Mouse (Mus musculus) embryonic facial prominence, embryonic 14.5 days (tissue): Measurements from ENCODE around the gene Pcnx2. TPM values are rescaled to one million over a fixed set of nuclear protein-coding genes. Genes with fewer than 3 reads are reported as not detected.
A peak's percentile ranks its signal among the peaks of the same experiment; 100 is the strongest.

Source experiments
- ATAC-seq: fragments of 200-750 bp; cut with Nextera tagmentation; 2 replicates; pipeline ENCODE4 v1.8.0; 2017; ENCODE audit warnings: low read depth, moderate number of reproducible peaks, moderate TSS enrichment
- DNase-seq: peaks from one replicate; pipeline ENCODE4 v3.0.0-alpha.2; 2015; ENCODE audit warnings: low spot score
- H3K27ac ChIP-seq: fragments of 300-500 bp; sonication (generic); replicated peaks from 2 replicates; pipeline ENCODE4 v1.5.1; 2014; ENCODE audit warnings: low read depth, mild to moderate bottlenecking, low read length, moderate library complexity
- H3K27me3 ChIP-seq: fragments of 300-500 bp; sonication (generic); replicated peaks from 2 replicates; pipeline ENCODE4 v1.6.1; 2014; ENCODE audit warnings: low read length; ENCODE audit not compliant: control insufficient read depth, insufficient read depth
- H3K36me3 ChIP-seq: fragments of 300-500 bp; sonication (generic); 2 replicates; pipeline ENCODE4 v1.6.1; 2014; ENCODE audit warnings: low read length, mixed read lengths; ENCODE audit not compliant: control insufficient read depth, insufficient read depth
- H3K4me1 ChIP-seq: fragments of 300-500 bp; sonication (generic); 2 replicates; pipeline ENCODE4 v1.6.1; 2014; ENCODE audit warnings: antibody characterized with exemption, low read length; ENCODE audit not compliant: control insufficient read depth, insufficient read depth
- H3K4me2 ChIP-seq: fragments of 300-500 bp; sonication (generic); 2 replicates; pipeline ENCODE4 v1.6.1; 2014; ENCODE audit warnings: low read depth, mild to moderate bottlenecking, low read length, moderate library complexity, mixed read lengths
- H3K4me3 ChIP-seq: fragments of 300-500 bp; sonication (generic); 2 replicates; pipeline ENCODE4 v1.5.1; 2014; ENCODE audit warnings: low read depth, mild to moderate bottlenecking, low read length
- H3K9ac ChIP-seq: fragments of 300-500 bp; sonication (generic); 2 replicates; pipeline ENCODE4 v1.6.1; 2014; ENCODE audit warnings: low read depth, mild to moderate bottlenecking, low read length, moderate library complexity, mixed read lengths
- H3K9me3 ChIP-seq: fragments of 300-500 bp; sonication (generic); 2 replicates; pipeline ENCODE4 v1.6.1; 2016; ENCODE audit warnings: low read length; ENCODE audit not compliant: control insufficient read depth
- WGBS: fragments of 180-500 bp; shearing (Covaris S2); extraction: QIAGEN DNeasy Blood & Tissue Kit; methylation state at CpG from one replicate; pipeline ENCODE4 v1.1.7; 2014; 5-methylcytosine and 5-hydroxymethylcytosine counted together
- polyA plus RNA-seq: library from polyadenylated mRNA; unstranded; fragments of >200 nt; fragmentation: Nextera tagmentation; extraction: Ambion mirVana; gene quantifications from 2 replicates; pipeline ENCODE4 v1.2.1, GENCODE M21; 2014

Pcnx2 gene
- polyA plus RNA-seq, 1 experiment from 2014 or later = 0.60 TPM

DNA sequence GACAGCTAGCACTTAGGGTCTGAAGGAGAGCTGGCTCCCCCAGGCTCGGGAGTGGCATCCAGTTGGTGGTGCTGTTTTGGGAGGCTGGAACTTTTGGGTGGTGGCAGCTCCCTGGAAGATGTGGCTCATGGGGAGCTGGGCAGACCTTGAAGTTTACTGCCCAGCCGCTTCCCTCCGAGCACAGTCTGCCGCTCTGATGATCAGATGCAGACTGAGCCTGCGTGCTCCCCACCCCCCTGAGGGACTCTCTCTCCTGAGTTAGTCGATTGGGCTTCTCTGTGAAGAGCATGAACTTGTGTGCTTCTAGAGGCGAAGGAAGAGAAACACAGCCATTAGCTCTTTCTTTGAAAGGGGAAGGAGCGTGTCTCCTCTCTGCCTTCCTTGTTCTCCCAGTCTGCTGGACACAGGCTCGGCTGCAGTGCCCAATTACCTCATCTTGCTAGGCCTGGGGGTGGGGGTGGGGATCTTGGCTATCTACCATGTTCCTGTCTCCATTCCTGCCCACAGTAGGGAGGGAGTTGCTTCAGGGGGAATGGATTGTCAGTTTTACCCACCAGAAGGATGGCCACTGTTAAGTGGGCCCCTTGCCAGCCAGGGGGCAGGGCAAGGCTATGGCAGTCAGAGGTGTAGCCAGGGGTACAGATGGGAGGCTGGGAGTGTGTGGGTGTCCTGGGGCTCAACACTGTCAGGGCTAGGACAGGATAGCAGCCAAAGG lies 141.6 kb downstream of the Pcnx2 start:
- H3K9me3 ChIP-seq = no peaks in the 10 kb centered on the region
- peak overlapping the region; percentile 25; the same call in 1 of the 2 replicates for H3K9ac ChIP-seq
- WGBS = 42% methylated on average over 9 of the region's 9 CpGs
- peaks cover 14% of the 10 kb centered on the region for H3K4me1 ChIP-seq
- DNase-seq = no peak
- H3K27me3 ChIP-seq = no peaks in the 10 kb centered on the region
- H3K36me3 ChIP-seq = no peaks in the 10 kb centered on the region
- no peak for ATAC-seq
- no peak overlapping the region for H3K4me3 ChIP-seq
- no peak overlapping the region for H3K4me2 ChIP-seq
- no peak overlapping the region for H3K27ac ChIP-seq

DNA sequence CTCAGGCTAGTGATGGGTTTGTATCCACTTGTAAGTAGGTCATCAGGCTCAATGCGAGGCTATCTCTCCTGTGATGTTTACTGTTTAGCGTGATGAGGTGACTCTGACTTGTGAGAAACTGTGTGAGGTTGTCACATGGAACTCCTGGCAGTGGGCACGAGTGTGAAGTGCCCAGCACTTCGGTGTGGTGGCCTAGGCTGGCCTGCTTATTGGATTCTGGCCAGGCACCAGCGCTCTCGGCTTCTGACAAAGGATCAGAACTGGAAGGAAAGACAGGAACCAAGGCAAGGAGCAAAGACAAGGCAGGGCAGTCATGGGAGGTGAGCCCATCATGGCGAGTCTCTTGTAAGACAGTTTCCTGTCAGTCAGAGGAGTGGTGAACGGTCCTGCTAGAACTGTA lies 142.2 kb downstream of the Pcnx2 start:
- Histone ChIP-seq H3K4me1 (peaks cover 14% of the 10 kb centered on the region), H3K4me2 (no peak overlapping the region), H3K9me3 (no peaks in the 10 kb centered on the region), H3K27ac (no peak overlapping the region), H3K4me3 (no peak overlapping the region), H3K36me3 (no peaks in the 10 kb centered on the region), H3K27me3 (no peaks in the 10 kb centered on the region), H3K9ac (no peak overlapping the region)
- DNase-seq = no peak
- WGBS = 75% methylated on average over 7 of the region's 8 CpGs
- no peak for ATAC-seq

DNA sequence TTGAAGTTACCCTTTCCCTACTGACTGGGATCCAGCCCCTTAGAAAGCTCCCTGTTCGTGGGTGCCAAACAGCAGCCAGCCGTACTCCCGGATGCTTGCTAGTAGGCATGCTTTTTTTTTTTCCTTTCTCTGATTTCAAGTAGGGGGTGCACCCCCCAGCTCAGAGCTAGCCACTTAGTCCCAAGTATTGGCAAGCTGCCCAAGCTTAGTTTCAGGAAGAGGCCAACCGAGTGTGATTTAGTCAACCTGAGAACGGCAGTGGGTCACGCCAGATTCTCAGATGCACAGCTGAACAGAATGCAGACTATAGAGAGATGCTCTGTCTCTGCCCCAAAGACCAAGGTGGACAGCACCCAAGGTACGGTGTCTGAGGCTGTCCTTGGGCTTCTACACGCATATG lies 147.3 kb downstream of the Pcnx2 start:
- H3K9me3 ChIP-seq = no peaks in the 10 kb centered on the region
- no peak for ATAC-seq
- H3K9ac ChIP-seq = no peak overlapping the region
- H3K27me3 ChIP-seq = no peaks in the 10 kb centered on the region
- no peak overlapping the region for H3K4me3 ChIP-seq
- peak; percentile 74 for DNase-seq
- no peak overlapping the region for H3K27ac ChIP-seq
- WGBS = 35% methylated on average over 8 of the region's 8 CpGs
- H3K36me3 ChIP-seq = no peaks in the 10 kb centered on the region
- H3K4me1 ChIP-seq = peaks cover 4% of the 10 kb centered on the region; the same call in 1 of the 2 replicates
- H3K4me2 ChIP-seq = no peak overlapping the region

- Histone ChIP-seq H3K9ac (no peak overlapping the region), H3K27me3 (no peaks in the 10 kb centered on the region), H3K27ac (no peak overlapping the region), H3K4me1 (peaks cover 4% of the 10 kb centered on the region; the same call in 1 of the 2 replicates), H3K4me2 (no peak overlapping the region), H3K4me3 (no peak overlapping the region), H3K36me3 (no peaks in the 10 kb centered on the region), H3K9me3 (no peaks in the 10 kb centered on the region)
- ATAC-seq (0 out of 2 replicates have a peak, but pooled peaks have one; percentile 58), DNase-seq (no peak)
- 66% methylated on average over 8 of the region's 8 CpGs for WGBS
Observed at GRCm38 (mm10) chr8:125747390-125747789, 150.7 kb downstream of the Pcnx2 start.

- no peaks in the 10 kb centered on the region for H3K27me3 ChIP-seq
- H3K4me3 ChIP-seq = no peak overlapping the region
- WGBS = 86% methylated on average over 10 of the region's 10 CpGs
- H3K4me2 ChIP-seq = no peak overlapping the region
- no peaks in the 10 kb centered on the region for H3K4me1 ChIP-seq
- no peak overlapping the region for H3K27ac ChIP-seq
- H3K9ac ChIP-seq = no peak overlapping the region
- no peaks in the 10 kb centered on the region for H3K36me3 ChIP-seq
- H3K9me3 ChIP-seq = no peaks in the 10 kb centered on the region
- no peak for DNase-seq
- no peak for ATAC-seq
Observed at GRCm38 (mm10) chr8:125744914-125745576, 153.1 kb downstream of the Pcnx2 start.

DNA sequence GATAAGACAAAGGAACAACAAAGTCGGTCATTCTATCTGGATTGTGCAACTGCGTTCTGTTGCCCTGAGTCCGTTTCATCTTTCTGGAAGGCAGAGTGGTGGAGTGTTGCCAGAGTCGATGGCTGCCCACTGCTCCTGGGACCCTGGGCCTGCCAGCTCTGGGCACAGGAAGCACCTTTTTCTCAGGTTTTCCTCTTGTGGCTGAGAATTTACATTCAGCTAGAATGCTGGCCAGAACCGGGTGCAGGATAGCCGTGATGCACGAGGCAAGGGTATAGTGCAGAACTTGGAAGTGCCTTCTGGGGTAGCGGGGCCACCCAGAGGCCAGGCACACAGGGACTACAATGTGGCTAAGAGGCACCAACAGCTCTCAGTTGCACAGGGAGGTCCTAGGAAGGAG lies 155.7 kb downstream of the Pcnx2 start:
- Histone ChIP-seq H3K9ac (no peak overlapping the region), H3K36me3 (no peaks in the 10 kb centered on the region), H3K4me2 (no peak overlapping the region), H3K9me3 (no peaks in the 10 kb centered on the region), H3K27ac (no peak overlapping the region), H3K4me1 (no peaks in the 10 kb centered on the region), H3K27me3 (no peaks in the 10 kb centered on the region), H3K4me3 (no peak overlapping the region)
- 81% methylated on average over 8 of the region's 8 CpGs for WGBS
- DNase-seq (no peak), ATAC-seq (no peak)

- 51% methylated on average over 2 of the region's 2 CpGs for WGBS
- no peak overlapping the region for H3K4me3 ChIP-seq
- H3K27me3 ChIP-seq = no peaks in the 10 kb centered on the region
- no peak overlapping the region for H3K9ac ChIP-seq
- DNase-seq (no peak), ATAC-seq (peak; percentile 72; the same call in 1 of the 2 replicates)
- no peaks in the 10 kb centered on the region for H3K4me1 ChIP-seq
- no peaks in the 10 kb centered on the region for H3K9me3 ChIP-seq
- H3K27ac ChIP-seq = no peak overlapping the region
- H3K4me2 ChIP-seq = no peak overlapping the region
- no peaks in the 10 kb centered on the region for H3K36me3 ChIP-seq
Observed at GRCm38 (mm10) chr8:125741855-125742254, 156.3 kb downstream of the Pcnx2 start.

GRCm38 (mm10) chr8:125741377-125741776 lies 156.7 kb downstream of the Pcnx2 start:
- Histone ChIP-seq H3K36me3 (no peaks in the 10 kb centered on the region), H3K9me3 (no peaks in the 10 kb centered on the region), H3K4me1 (no peaks in the 10 kb centered on the region), H3K4me3 (no peak overlapping the region), H3K27ac (no peak overlapping the region), H3K4me2 (no peak overlapping the region), H3K27me3 (no peaks in the 10 kb centered on the region), H3K9ac (no peak overlapping the region; the same call in 1 of the 2 replicates)
- ATAC-seq (no peak), DNase-seq (no peak)
- 65% methylated on average over 5 of the region's 5 CpGs for WGBS
